Mouse (Mus musculus) lung, postnatal 0 days (tissue): Measurements from ENCODE around the gene Tspan3. TPM values are rescaled to one million over a fixed set of nuclear protein-coding genes. Genes with fewer than 3 reads are reported as not detected.
A peak's percentile ranks its signal among the peaks of the same experiment; 100 is the strongest.

ENCODE experiments used
- ATAC-seq: fragments of 200-750 bp; cut with Nextera tagmentation; 2 replicates; pipeline ENCODE4 v1.8.0; 2017; ENCODE audit warnings: moderate library complexity
- DNase-seq: peaks from one replicate; pipeline ENCODE4 v3.0.0-alpha.2; 2016; ENCODE audit warnings: low spot score
- H3K27ac ChIP-seq: fragments of 300-500 bp; sonication (generic); 2 replicates; pipeline ENCODE4 v1.5.1; 2014; ENCODE audit warnings: antibody characterized with exemption, mild to moderate bottlenecking, low read length, mixed read lengths
- H3K27me3 ChIP-seq: fragments of 300-500 bp; sonication (generic); replicated peaks from 2 replicates; pipeline ENCODE4 v1.6.1; 2014; ENCODE audit warnings: low read length, mixed read lengths; ENCODE audit not compliant: insufficient read depth
- H3K36me3 ChIP-seq: fragments of 300-500 bp; sonication (generic); 2 replicates; pipeline ENCODE4 v1.6.1; 2014; ENCODE audit warnings: low read length, mixed read lengths; ENCODE audit not compliant: insufficient read depth
- H3K4me1 ChIP-seq: fragments of 300-500 bp; sonication (generic); 2 replicates; pipeline ENCODE4 v1.6.1; 2014; ENCODE audit warnings: antibody characterized with exemption, low read depth, low read length, mixed read lengths; ENCODE audit not compliant: insufficient read depth
- H3K4me2 ChIP-seq: fragments of 300-500 bp; sonication (generic); replicated peaks from 2 replicates; pipeline ENCODE4 v1.6.1; 2014; ENCODE audit warnings: low read depth, mild to moderate bottlenecking, low read length, moderate library complexity, mixed read lengths
- H3K4me3 ChIP-seq: fragments of 300-500 bp; sonication (generic); 2 replicates; pipeline ENCODE4 v1.5.1; 2014; ENCODE audit warnings: low read depth, low read length
- H3K9ac ChIP-seq: fragments of 300-500 bp; sonication (generic); replicated peaks from 2 replicates; pipeline ENCODE4 v1.6.1; 2014; ENCODE audit warnings: low read depth, mild to moderate bottlenecking
- H3K9me3 ChIP-seq: fragments of 300-500 bp; sonication (generic); 2 replicates; pipeline ENCODE4 v1.6.1; 2016; ENCODE audit warnings: low read length, mixed read lengths
- CTCF ChIP-seq: IDR thresholded peaks from 2 replicates; pipeline ENCODE4 v1.5.1; 2016; ENCODE audit warnings: antibody characterized with exemption, mild to moderate bottlenecking
- EP300 ChIP-seq: IDR thresholded peaks from 2 replicates; pipeline ENCODE4 v1.6.1; 2016; ENCODE audit warnings: antibody characterized with exemption, mild to moderate bottlenecking, control low read depth
- WGBS: fragments of 180-500 bp; shearing (Covaris S2); extraction: QIAGEN DNeasy Blood & Tissue Kit; methylation state at CpG from one replicate; pipeline ENCODE4 v1.1.7; 2014; 5-methylcytosine and 5-hydroxymethylcytosine counted together
- polyA plus RNA-seq: library from polyadenylated mRNA; unstranded; fragments of >200 nt; fragmentation: Nextera tagmentation; extraction: Ambion mirVana; gene quantifications from 2 replicates; pipeline ENCODE4 v1.2.1, GENCODE M21; 2015

Tspan3 gene
- polyA plus RNA-seq, 1 experiment from 2014 or later = 190 TPM

GRCm38 (mm10) chr9:56160341-56161141, 4.7 kb downstream of the Tspan3 start:
- H3K9me3 ChIP-seq = no peaks in the 10 kb centered on the region
- TF ChIP-seq EP300 = no peak
- no peak for TF ChIP-seq CTCF
- peak overlapping the region; percentile 81 for H3K4me2 ChIP-seq
- DNase-seq (peak; percentile 93), ATAC-seq (peak; percentile 98)
- H3K9ac ChIP-seq = peak overlapping the region; percentile 97
- H3K27ac ChIP-seq = peak overlapping the region; percentile 86
- H3K36me3 ChIP-seq = no peaks in the 10 kb centered on the region
- WGBS = under 1% methylated on average over 71 of the region's 82 CpGs
- no peaks in the 10 kb centered on the region for H3K27me3 ChIP-seq
- H3K4me3 ChIP-seq = peak overlapping the region; percentile 91
- H3K4me1 ChIP-seq = no peaks in the 10 kb centered on the region; the same call in 1 of the 2 replicates

GRCm38 (mm10) chr9:56159456-56159855, 5.8 kb downstream of the Tspan3 start:
- no peak for ATAC-seq

GRCm38 (mm10) chr9:56158077-56158476, 7.2 kb downstream of the Tspan3 start:
- H3K27me3 ChIP-seq = no peaks in the 10 kb centered on the region
- ATAC-seq = no peak
- H3K4me1 ChIP-seq = no peaks in the 10 kb centered on the region; the same call in 1 of the 2 replicates
- 32% methylated on average over 2 of the region's 2 CpGs for WGBS
- H3K4me3 ChIP-seq = no peak overlapping the region
- no peaks in the 10 kb centered on the region for H3K9me3 ChIP-seq
- no peak overlapping the region for H3K9ac ChIP-seq
- H3K36me3 ChIP-seq = no peaks in the 10 kb centered on the region
- H3K27ac ChIP-seq = no peak overlapping the region
- DNase-seq = no peak
- TF ChIP-seq EP300 = no peak
- no peak for TF ChIP-seq CTCF
- no peak overlapping the region for H3K4me2 ChIP-seq

More at GRCm38 (mm10) chr9:56159456-56159855, 5.8 kb downstream of the Tspan3 start:
- Histone ChIP-seq H3K4me2 (peak overlapping the region; percentile 81; the same call in 1 of the 2 replicates), H3K4me1 (no peaks in the 10 kb centered on the region; the same call in 1 of the 2 replicates), H3K36me3 (no peaks in the 10 kb centered on the region), H3K4me3 (no peak overlapping the region), H3K9ac (no peak overlapping the region), H3K27me3 (no peaks in the 10 kb centered on the region), H3K9me3 (no peaks in the 10 kb centered on the region), H3K27ac (no peak overlapping the region)
- TF ChIP-seq CTCF (no peak), EP300 (no peak)
- DNase-seq = no peak
- WGBS = 17% methylated on average over 2 of the region's 2 CpGs

GRCm38 (mm10) chr9:56154572-56154971, 10.7 kb downstream of the Tspan3 start:
- WGBS = 91% methylated on average over 5 of the region's 5 CpGs
- ATAC-seq (no peak), DNase-seq (no peak)
- H3K4me1 ChIP-seq = no peaks in the 10 kb centered on the region; the same call in 1 of the 2 replicates
- H3K27ac ChIP-seq = no peak overlapping the region
- TF ChIP-seq EP300 = no peak
- TF ChIP-seq CTCF = no peak
- no peak overlapping the region for H3K4me3 ChIP-seq
- H3K9me3 ChIP-seq = no peaks in the 10 kb centered on the region
- no peaks in the 10 kb centered on the region for H3K27me3 ChIP-seq
- H3K36me3 ChIP-seq = no peaks in the 10 kb centered on the region
- no peak overlapping the region for H3K9ac ChIP-seq
- no peak overlapping the region for H3K4me2 ChIP-seq

- H3K9ac ChIP-seq = no peak overlapping the region
- no peak overlapping the region for H3K4me3 ChIP-seq
- TF ChIP-seq CTCF = no peak
- TF ChIP-seq EP300 = no peak
- DNase-seq (no peak), ATAC-seq (no peak)
- no peaks in the 10 kb centered on the region for H3K36me3 ChIP-seq
- no peaks in the 10 kb centered on the region for H3K27me3 ChIP-seq
- H3K4me2 ChIP-seq = no peak overlapping the region
- H3K27ac ChIP-seq = peak overlapping the region; percentile 55
- H3K9me3 ChIP-seq = no peaks in the 10 kb centered on the region
- WGBS = 55% methylated on average over 4 of the region's 4 CpGs
- no peaks in the 10 kb centered on the region; the same call in 1 of the 2 replicates for H3K4me1 ChIP-seq
Observed at GRCm38 (mm10) chr9:56152482-56153007, 12.7 kb downstream of the Tspan3 start.

DNA sequence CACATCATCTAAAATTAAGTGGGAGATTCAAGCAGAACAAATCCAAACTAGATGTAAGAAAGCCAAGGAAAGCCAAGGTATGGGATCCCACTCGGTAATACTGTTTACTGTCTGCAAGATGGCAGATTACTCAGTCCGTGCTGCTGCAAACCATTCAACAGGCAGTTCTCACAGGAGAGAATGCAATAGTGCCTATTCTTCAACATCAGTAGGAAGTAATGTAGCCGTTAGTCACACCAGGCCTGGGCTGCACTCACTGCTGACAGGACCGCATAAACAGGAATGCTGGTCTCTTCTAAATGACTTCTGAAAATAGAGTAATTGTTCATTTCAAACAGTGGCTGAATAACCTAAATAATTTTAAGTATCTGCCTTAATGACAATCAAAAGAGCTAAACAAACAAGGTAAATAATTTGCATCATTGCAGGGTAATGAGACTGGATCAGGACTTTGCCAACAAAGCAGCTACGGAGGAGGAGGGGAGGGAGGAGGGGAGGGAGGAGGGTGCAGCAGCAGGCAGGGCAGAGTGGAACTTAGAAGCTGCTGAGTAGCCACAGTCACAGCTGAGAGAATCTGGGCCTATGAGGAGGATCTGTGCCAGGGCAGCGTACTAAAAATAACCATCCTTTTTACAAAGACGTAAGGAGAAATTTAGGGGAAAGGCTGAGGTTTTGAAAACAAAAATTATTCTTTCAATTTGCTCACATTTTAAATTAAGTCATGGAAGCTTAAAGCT, 13.4 kb downstream of the Tspan3 start:
- Histone ChIP-seq H3K4me3 (no peak overlapping the region), H3K9me3 (no peaks in the 10 kb centered on the region), H3K36me3 (no peaks in the 10 kb centered on the region), H3K4me1 (no peaks in the 10 kb centered on the region; the same call in 1 of the 2 replicates), H3K27me3 (no peaks in the 10 kb centered on the region), H3K4me2 (no peak overlapping the region), H3K27ac (peak overlapping the region; percentile 17; the same call in 1 of the 2 replicates), H3K9ac (no peak overlapping the region)
- TF ChIP-seq CTCF (no peak), EP300 (no peak)
- ATAC-seq (peak; percentile 58), DNase-seq (peak; percentile 60)
- WGBS = 34% methylated on average over 7 of the region's 7 CpGs
